Mouse (Mus musculus) bone marrow macrophage, adult 2 months (primary cell): ENCODE measurements around the gene Entpd1.

Experiments used
- CTCF ChIP-seq: IDR thresholded peaks from 2 replicates; pipeline ENCODE4 v1.5.1; 2012; ENCODE audit warnings: low read depth, mild to moderate bottlenecking, low read length, moderate library complexity
- POLR2A ChIP-seq: IDR thresholded peaks from 2 replicates; pipeline ENCODE4 v1.6.1; 2012; ENCODE audit warnings: mild to moderate bottlenecking, low read depth, low read length, borderline replicate concordance

DNA sequence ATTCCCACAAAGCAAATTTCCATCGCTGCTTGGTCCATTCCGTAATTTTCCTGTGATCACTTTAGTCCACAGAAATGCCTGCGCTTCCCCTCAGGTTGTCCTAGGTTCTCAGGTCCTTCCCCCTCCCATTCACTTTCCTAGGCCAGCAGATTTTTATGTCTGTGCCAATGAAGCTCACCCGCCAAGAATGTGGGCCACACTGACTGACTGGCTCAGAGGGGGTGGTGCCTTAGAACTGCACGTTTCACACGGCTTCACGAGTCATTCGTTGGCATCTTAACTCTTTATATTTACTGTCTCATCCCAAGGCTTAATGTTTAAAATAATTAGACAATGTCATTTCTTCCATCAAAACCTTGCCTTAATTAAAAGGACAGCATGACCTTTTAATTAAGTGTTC lies 16.3 kb upstream of the Entpd1 start:
- TF ChIP-seq CTCF (no peak), POLR2A (no peak)
